Mouse (Mus musculus) common myeloid progenitor, adult 5-6 weeks (primary cell): Measurements from ENCODE around the gene Gm10591. TPM values are rescaled to one million over a fixed set of nuclear protein-coding genes. Genes with fewer than 3 reads are reported as not detected.
"Not testable (repeated sequence)": the region's sequence is repeated elsewhere in the genome, so short reads cannot be mapped to it uniquely, and the experiment has no call there.

Source experiments
- ATAC-seq: replicated peaks from 2 replicates; pipeline ENCODE4 v1.8.0; 2016; ENCODE audit warnings: low read depth, mild to moderate bottlenecking, moderate TSS enrichment, inconsistent platforms; ENCODE audit not compliant: poor library complexity, severe bottlenecking
- total RNA-seq: library from RNA; stranded (forward); fragments of 200-1000, 187-1606 nt; gene quantifications from 2 replicates; pipeline ENCODE4 v1.2.3, GENCODE M21; 2017

The Gm10591 gene
- not detected in 2 replicates for total RNA-seq

GRCm38 (mm10) chr4:42611895-42612294 lies at the start of gene Gm10591:
Gene Gm10591, plus strand, starts transcription at chr4:42612195.
- ATAC-seq = not testable (repeated sequence)

DNA sequence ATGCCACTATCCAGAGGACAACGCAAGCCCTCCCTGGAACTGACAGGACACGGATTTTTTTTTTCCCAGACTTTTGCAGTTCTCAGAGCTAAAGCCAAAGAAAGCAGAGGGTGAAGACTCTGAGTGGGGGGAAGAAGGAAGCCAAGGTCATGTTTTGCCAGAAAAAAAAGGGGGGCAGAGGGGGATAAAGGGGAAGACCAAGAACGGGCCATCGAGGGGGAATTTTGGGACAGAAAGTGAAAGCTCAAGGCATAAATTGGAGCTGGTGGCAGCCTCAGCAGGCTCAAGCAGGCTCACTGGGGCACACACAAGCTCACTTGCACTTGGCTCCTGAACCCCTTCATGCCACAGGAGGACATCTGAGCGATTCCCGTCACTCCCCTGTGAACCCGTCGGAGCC lies 17.4 kb downstream of the Gm10591 start, which contains the start of gene Gm2564:
Gene Gm2564, plus strand, starts transcription at position 301 of the 400 bp plus-strand sequence.
- ATAC-seq = not testable (repeated sequence)

DNA sequence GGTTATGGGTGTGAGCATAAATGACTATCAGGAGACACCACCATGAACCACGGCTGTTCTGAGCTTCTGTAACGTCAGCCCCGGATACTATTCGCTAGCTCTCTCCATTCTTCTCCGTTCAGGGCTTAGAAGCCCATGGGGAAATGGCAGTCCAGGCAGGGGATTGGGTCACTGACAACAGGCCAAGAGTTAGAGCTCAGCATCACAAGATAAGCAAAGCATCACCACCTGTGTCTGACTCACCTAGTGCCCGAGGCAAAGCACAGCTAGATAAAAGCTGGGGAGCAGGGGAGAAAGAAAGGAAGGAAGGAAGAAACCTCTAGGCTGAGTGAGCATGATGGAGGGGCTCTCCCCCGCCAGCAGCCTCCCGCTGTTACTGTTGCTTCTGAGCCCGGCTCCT lies 43.0 kb downstream of the Gm10591 start, which contains the start of gene Ccl27b:
Gene Ccl27b, plus strand, starts transcription at position 301 of the 400 bp plus-strand sequence.
- not testable (repeated sequence) for ATAC-seq

GRCm38 (mm10) chr4:42661793-42662192 lies 49.8 kb downstream of the Gm10591 start, which contains the start of gene Il11ra2:
Gene Il11ra2, minus strand, starts transcription at chr4:42661893.
- ATAC-seq = not testable (repeated sequence)

Other genes starting within 250 kb of the Gm10591 start
- gene Gm21586, start 172.8 kb upstream of the Gm10591 start, total RNA-seq = not detected in 2 replicates
- gene Gm2163, start 145.4 kb upstream of the Gm10591 start, total RNA-seq = 0.18 and 0.49 TPM in 2 replicates
- 0.18 TPM in 1 of 2 replicates, not detected in the other for gene Fam205a2, start 84.0 kb upstream of the Gm10591 start, total RNA-seq
- gene Gm2564, start 17.5 kb downstream of the Gm10591 start, total RNA-seq = not detected in 2 replicates
- gene Ccl27b, start 43.1 kb downstream of the Gm10591 start, total RNA-seq = not detected in 2 replicates
- gene Il11ra2, start 49.7 kb downstream of the Gm10591 start, total RNA-seq = not detected in 2 replicates
- gene 4930578G10Rik, start 123.3 kb downstream of the Gm10591 start, total RNA-seq = not detected in 2 replicates
- gene Ccl19, start 144.4 kb downstream of the Gm10591 start, total RNA-seq = not detected in 2 replicates
- gene Ccl21a, start 161.8 kb downstream of the Gm10591 start, total RNA-seq = not detected in 2 replicates
- not detected in 2 replicates for gene Fam205a1, start 241.7 kb downstream of the Gm10591 start, total RNA-seq
- not detected in 2 replicates for gene Gm12394, start 244.6 kb downstream of the Gm10591 start, total RNA-seq